Mouse (Mus musculus) adrenal gland, postnatal 25 days (tissue): ENCODE data around the gene Fgf15. TPM values are rescaled to one million over a fixed set of nuclear protein-coding genes. Genes with fewer than 3 reads are reported as not detected.
A peak's percentile ranks its signal among the peaks of the same experiment; 100 is the strongest.

ENCODE experiments used
- DNase-seq: peaks from one replicate; pipeline ENCODE4 v3.0.0; 2021; ENCODE audit warnings: mixed read lengths
- total RNA-seq: library from RNA; stranded (reverse); gene quantifications from 2 replicates; pipeline ENCODE4 v1.2.3, GENCODE M21; 2021

Gene Fgf15
- total RNA-seq, 1 experiment from 2014 or later = not detected

DNA sequence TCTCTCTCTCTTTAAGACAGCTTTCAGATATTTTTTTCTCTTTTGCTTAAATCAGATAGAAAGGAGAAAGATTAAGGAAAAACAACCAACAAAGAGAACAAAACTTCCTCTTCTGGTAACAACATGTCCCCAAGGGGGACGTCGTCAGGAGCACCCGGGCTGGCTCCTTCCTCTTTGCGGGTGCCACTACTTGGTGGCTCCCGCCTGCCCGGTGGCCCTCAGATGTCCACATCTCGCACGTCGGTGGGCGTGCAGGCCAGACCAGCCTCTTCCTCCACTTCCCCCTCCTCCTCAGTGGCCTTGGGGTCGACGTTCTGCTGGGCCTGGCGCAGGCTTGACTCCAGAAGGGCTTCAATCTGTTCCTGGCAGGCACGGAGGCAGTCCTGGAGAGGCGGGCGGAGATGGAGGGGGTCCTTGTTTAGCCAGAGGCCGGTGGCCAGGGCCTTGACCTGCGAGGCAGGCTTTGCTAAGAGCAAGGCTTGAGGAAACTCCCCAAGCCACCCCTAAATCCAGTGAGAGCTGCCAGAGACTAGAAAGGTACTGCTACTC is 36.1 kb downstream of the Fgf15 start:
- DNase-seq = peak; percentile 19

DNA sequence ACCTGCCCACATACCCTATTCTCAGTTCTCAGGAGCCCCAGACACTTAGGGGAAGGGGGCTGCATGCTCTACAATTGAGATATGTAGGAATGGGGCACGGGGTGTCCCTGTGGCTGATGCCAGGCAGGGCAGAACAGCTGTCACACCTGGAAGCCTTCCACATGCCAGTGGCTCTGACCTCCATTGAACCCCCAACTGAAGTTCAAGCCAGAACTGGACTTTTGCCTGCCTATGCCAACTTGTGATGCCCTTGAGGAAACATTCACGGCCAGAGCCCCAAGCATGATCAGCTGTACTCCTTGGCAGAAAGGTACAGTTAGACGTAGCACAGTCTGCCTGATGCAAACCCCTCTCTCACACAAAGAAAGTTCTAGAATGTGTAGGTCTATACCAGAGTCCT is 37.0 kb downstream of the Fgf15 start:
- peak; percentile 23 for DNase-seq

DNA sequence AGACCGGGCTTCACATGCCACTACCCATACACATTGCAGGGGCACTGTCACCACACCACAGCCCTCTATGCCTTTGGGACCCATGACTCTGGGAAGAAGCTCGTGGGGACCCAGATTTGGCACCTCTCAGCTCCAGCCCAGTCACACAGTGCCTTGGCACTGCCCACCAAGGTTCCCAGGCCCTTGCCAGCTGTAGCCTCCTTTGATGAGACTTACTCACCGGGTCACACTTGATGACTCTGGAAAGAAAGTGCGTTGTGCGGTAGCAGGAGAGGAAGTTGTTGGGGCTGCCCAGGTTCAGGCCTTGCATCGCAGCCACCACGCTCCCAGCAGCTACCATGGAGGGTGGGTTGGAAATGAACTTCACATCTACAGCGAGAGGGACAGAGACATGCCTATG is 37.5 kb downstream of the Fgf15 start:
- peak; percentile 46 for DNase-seq

DNA sequence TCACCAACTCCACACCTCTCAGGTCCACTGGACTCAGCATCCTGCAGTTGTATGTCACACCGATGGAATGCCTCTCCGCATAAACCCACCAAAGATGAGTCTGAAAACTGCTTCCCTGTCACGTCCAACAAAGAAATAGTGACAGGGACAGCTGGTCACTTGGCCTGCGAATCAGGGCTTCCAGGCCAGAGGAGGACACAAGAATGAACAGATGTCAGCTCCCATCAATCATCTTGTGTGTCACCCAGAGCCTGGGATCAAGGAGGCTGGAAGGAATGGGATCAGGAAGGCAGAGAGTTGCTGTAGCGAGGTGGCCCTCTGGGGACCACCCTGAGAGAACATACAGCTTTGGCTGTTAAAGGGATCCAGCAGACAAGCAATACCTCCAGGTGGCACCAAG is 38.6 kb downstream of the Fgf15 start:
- no peak for DNase-seq

DNA sequence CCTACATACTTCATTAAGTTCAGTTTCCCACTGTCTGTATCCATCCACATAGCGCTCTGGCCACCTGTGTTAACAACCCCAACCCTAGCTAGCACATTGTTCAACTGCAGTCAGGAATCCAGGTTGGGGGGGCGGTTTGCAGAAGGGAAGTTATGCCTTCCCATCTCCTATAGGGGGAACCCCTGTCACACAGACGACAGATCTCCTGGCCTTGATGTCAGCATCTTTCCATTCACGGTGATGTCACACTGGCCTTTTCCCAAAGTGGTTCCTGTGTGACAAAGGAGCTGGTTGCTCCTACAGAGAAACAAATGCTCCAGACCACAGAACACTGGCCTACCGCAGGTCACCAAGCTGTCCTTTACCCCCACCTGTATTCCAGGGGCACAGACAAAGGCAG is 39.2 kb downstream of the Fgf15 start:
- DNase-seq = peak; percentile 24

DNA sequence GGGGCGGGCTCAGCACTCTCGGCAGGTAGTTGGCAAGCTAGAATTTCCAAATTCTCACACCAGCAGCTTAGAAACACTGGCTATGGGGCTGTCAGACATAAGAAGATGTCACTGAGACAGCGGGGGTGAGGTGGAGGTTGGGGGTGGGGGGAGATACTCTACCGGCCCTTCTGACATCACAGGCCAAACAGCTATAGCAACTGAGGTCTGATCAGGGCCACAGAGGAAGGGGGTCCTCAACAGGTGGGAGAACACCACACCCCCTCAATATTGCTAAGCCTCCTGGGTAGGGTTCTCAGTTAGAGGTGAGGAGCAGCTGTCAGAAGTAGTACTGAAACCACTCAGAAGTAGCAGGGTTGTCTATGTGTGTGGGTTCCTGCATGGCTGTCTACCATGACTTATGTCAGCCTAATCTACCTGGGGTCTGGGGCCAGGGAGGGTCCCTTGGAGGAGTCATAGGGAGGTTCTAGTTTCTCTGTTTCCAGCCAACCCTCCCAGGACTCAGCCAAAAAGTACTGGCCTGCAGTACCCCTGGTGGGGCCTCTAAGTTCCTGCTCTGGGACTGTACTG is 40.1 kb downstream of the Fgf15 start:
- DNase-seq = no peak

DNA sequence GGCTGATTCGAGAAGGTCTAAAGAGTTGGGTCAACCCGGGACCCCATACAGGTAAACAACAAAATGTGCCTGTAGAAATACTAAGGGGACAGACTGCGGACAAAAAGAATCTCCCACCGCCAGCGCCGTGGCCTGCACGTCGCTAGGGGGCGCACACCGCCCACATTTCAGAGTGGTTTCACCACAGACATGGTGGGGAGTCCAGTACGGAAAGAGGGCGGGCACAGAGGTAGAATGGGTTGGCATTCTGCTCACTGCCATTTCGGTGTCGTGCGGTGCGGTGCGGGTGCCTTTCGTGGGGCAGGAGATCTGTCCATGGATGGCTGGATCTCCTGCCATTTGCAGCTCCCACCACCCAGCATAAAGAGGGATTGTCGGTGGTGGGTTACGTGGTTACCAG is 41.2 kb downstream of the Fgf15 start:
- peak; percentile 93 for DNase-seq

DNA sequence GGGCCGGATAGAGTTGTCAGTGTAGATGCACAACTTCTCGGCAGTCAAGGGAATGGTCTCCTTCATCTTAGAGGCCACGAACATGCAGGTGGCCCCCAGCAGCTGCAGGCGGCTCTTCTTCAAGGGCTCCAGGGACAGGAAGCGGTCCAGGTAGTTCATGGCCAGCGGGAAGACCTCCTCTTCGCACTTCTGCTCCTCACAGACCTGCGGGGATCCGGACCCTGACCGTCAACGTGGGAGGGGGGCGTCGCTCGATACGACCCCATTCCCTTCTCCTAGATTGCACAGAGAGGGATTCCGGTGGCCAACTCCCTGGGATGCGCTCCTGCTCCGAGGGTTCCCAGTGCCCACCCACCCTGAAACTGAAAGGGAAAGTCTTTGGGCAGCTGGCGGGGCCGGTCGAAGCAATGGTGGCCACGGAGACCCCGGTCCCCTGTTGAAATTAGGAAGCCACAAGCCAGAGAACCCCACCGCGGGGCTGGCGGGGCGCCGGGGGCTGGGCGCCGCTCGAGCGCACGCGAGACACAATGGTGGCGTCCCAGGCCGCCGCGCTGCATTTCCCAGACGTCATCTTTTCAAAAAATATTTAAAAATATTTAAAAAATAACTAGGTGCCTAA is 41.7 kb downstream of the Fgf15 start:
- peak; percentile 18 for DNase-seq

DNA sequence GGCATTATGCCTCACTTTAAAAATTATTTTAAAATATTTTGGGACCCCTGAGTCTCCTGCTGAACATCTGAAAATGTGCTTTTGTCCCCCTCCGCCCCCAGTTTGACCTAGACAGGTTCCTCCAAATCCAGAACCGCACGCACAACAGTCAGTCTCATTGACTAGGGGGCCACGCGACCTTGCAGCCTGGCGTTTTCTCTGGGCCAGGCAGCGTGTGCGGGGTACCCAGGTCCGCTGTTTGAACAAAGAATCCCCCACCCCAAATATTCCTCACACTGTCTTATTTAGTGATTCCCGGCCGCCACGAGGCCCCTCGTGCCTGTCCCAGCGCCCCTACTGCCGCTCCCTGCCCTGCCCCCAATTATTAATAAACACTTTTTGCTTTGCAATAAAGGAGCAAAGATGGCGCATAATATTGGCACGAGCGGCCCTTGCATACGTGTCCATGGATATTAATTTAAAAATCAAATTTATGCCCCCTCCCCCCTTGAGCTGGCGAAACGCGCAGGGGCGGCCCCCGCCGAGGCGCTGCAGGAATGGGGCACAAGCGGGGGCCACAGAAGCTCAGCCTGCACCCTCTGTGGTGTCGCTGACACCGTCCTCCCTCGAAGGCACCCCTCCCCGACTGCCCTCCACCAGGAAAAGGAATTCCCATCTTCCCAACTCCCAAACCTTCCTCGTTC is 42.5 kb downstream of the Fgf15 start:
- peak; percentile 38 for DNase-seq

DNA sequence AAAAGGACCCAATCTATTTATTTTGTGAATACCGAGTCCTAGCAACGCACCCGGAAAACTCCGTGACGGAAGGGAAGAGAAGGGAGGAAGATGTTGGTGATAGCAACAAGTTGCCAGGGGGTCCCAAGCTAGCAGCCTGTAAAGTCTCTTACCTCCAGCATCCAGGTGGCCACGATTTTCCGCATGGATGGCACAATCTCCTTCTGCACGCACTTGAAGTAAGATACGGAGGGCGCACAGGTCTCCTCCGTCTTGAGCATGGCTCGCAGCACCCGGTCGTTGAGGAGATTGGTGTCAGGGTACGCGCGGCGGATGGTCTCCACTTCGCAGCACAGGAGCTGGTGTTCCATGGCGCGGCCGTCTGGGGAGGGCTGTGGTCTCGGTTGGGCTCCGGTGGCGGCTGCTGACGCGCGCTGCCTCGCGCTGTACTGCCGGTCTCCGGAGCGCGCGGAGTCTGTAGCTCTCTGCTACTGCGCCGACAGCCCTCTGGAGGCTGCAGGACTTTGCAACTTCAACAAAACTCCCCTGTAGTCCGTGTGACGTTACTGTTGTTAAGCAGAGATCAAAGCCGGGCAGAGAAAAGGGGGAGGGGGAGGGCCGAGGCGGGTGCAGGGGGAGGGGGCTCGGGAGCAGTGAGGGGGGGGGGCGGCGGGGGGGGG is 43.1 kb downstream of the Fgf15 start, which contains the start of gene Ccnd1:
TSS of gene Ccnd1 (minus strand) at position 582 of the 659 bp plus-strand sequence.
- peak; percentile 77 for DNase-seq

DNA sequence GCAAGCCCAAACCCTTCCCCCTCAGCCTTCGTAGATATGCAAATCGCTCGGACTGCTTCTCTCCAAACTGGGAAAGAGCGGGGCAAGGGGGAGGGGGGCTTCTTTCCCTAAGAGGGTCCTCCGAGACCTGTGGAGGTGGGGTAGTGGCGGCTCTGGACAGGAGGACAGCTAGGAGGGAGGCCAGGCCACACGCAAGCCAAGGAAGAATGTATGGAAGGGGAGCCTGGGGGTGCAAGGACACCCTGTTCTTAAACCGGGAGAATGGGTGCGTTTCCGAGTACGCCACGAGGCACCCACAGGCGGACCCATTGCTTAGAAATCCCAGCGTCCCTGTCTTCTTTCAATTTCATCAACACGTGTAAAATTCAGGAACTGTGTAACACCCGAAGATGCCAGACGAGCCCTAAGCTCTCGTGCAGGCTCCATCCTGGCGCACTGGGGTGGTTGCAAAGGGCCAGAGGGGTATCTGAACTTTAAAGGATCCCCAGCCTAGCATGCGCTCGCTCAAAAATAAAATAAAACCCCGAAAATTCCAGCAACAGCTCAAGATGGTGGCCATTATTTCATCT is 43.8 kb downstream of the Fgf15 start:
- peak; percentile 32 for DNase-seq

DNA sequence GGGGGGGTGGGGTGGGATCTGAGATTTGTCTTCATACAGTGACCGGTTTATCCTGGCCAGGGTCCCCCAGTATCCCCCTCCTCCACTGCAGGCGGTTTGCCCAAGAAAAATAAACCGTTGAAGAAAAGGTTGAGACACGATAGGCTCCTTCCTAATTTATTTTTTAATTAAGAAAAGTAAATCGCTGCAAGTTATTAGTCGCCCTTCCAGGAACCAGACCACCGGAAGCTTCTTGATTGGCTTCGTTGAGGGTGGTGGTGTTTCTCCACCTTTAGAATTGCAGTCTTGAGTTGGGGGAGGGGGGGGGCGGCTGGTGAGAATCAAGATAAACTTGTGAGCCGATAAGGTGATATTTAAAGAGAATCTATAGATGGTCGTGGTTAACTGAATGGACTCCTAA is 44.3 kb downstream of the Fgf15 start:
- no peak for DNase-seq

DNA sequence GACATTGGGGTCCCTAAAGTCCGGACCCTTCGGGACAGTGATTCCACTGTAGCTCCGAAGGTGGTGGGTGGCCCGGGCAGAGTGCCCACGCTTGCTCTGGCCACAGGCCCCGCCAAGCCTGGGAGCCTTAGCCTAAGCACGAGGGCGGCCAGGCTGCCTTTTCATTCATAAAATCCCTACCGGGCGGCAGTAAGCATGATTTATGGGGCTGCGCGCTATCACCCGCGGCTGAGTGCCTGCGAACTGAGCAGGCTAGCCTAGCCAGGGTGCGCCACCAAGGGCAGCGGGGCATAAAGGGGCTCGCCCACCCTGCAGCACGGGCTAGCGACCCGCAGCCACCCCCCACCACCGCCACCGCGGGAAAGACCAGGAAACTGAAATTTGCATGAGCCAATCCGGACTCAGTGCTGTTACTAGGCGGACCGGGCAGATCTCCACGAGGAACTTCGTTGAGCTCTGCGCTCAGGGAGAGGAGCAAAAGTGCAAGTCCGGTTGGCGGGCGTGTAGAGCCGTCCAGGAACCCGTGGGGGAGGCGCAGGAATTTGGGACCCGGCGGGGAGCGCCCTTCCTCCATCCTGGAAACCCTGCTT is 45.0 kb downstream of the Fgf15 start:
- DNase-seq = peak; percentile 89

DNA sequence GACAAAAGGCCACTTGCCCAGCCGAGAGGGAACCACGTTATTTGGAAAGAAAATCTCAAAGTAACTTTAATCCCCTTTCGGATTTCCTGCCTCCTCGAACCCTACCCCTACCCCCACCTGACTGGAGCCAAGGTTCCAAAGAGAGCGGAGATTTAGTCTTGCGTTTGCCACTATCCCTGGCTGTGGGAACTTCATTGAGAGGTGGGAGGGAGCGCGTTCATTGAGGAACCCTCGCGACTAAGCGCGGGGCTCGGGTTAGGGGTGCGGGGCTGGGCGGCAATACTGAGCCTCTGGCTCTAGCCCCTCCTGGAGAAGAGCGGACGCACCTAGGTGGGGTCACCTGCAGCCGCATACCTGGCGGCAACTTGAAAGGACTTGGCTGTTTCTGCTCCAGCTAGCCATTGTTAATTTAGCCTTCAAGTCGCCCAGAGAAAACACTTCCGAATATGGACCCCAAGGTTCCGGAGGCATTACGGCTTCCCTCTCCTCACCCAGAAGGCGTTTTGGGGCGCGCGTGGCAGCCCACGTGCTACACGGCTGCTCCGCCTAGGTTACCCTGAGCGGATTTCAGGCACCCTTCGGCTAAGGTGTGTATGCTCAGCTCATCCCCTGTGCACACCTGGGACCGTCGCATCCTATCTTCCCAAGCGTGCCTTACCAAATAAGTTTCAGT is 45.9 kb downstream of the Fgf15 start:
- DNase-seq = peak; percentile 34

DNA sequence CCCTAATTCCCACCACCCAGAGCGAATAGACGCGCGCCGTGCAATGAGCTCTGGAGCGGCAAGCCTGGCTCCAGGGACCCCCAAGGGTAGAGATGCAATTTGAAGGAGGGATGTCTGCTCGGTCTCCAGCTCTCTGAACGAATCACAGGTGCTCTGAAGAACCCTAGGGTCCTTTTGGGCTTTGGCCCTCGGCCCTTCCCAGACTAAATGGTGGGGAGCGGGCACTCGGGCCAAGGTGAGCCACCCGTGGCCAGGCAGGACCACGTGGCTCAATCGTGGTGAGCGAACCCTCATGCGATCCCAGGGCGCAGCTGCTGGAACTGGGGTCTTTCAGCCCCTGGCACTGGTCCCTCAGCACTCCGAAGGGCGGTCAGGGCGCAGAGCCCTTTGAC is 46.4 kb downstream of the Fgf15 start:
- peak; percentile 12 for DNase-seq

DNA sequence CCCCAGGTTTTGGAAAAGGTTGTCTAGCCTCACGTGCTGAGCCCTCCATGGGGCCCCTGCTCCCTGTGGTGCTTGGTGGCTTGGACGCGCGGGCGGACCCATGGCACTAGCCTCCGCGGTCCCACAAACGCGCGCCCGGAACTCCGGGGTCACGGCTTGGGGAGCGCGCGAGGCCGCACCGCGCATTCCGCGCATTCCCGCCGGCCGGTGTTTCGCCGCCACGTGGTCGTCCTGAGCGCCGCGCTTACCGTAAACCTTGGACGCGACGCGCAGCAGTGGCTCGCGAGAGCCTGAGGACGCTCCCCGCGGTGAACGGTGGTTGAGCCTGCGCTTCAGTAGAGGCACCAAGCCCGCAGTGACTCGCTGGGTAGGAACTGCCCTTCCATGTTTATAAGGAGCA is 46.9 kb downstream of the Fgf15 start:
- peak; percentile 85 for DNase-seq

Other genes with a start within 250 kb of the Fgf15 start
- 18.6 and 25.4 TPM in 2 replicates for gene Ano1, start 144.6 kb upstream of the Fgf15 start, total RNA-seq
- gene Fgf3, start 58.4 kb upstream of the Fgf15 start, total RNA-seq = 1.0 and 1.2 TPM in 2 replicates
- not detected in 2 replicates for gene Fgf4, start 49.2 kb upstream of the Fgf15 start, total RNA-seq
- gene LTO1, start 18.6 kb downstream of the Fgf15 start, total RNA-seq = 18.7 and 27.1 TPM in 2 replicates
- 111 and 117 TPM in 2 replicates for gene Ccnd1, start 43.4 kb downstream of the Fgf15 start, total RNA-seq